Mouse (Mus musculus): ENCODE data around the gene Dnase1l2.

Dnase1l2 gene

DNA sequence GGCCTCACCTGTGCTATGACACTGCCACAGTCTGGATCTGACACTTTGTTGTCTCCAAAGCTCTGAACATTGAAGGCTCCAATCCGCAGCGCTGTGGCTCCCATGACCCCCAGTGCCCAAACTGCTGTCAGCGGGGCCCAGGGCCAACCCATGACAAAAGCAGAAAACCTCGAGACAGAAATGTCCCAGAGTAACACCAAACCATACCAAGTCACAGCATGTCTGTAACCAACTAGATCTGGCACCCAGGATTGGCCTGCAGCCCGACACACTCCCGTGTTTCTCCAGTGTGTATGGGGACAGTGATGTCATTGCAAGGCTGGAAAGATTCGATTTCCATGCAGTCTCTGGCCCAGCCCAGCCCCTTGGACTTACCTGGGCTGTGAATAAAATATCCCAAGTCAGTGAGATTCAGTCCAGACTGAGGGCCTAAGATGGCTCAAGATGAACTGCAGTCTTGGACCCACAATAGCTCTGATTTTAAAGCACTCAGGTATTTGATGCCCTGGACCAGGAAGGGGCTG is at the start of gene Dnase1l2:
TSS of gene Dnase1l2 (minus strand) at position 474 of the 524 bp plus-strand sequence.
- peak; percentile 61 to 62 for DNase-seq

DNA sequence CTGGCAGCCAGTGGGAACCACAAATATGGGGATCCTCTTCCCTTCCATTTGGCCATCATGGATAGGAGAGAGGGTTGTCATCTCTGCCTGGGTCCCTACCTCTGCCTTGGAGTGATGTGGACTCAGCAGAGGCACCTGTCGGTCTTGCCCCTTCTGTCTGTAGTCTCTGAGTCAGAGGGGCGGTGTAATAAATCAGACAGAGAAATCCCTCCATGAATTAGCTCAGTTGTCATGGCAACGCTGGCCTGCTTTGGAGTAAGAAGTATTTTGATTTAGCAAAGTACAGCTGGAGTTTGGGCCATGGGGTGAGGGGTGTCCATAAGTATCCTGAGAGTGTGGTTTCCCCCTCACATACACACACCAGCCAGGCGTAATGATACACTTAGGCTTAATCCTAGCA is 47.5 kb upstream of the Dnase1l2 start:
- peak in 1 of 2 experiments; percentile 6 for DNase-seq

DNA sequence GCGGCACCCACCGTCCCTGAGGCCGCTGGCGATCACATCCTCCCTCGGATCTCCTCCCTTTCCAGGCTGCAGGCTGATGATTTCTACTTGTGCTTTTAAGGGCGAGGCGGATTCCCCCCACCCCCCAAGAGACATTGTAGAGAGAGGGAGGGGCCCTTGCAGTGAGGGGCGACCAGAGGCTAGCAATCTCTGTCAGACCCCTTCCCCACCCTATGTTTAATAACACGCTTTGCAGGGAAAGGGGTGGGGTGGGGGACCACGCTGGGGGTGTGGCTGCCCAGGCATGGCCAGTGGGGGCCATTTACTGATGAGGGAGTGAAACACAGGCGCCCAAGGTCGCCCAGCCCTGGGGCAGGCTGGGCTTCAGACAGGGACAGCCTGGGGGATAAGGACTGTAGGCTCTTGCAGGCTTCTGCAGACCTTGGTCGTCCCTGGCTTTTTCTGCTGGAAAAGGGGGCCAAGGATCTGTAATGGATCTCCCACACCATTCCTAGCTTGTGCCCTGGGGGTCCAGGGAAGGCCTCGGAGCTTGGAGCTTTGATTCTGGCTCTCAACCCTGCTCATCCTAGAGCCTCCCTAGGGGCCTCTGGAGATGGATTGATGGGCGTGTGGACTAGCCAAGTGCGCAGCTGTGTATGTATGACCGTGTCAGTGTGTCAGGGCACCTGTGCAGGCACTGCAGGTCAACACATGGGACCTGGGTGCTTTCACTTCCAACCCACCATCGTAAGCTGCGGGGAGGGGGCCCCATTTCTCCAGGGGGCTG is 46.5 kb upstream of the Dnase1l2 start:
- peak; percentile 29 to 41 for DNase-seq

DNA sequence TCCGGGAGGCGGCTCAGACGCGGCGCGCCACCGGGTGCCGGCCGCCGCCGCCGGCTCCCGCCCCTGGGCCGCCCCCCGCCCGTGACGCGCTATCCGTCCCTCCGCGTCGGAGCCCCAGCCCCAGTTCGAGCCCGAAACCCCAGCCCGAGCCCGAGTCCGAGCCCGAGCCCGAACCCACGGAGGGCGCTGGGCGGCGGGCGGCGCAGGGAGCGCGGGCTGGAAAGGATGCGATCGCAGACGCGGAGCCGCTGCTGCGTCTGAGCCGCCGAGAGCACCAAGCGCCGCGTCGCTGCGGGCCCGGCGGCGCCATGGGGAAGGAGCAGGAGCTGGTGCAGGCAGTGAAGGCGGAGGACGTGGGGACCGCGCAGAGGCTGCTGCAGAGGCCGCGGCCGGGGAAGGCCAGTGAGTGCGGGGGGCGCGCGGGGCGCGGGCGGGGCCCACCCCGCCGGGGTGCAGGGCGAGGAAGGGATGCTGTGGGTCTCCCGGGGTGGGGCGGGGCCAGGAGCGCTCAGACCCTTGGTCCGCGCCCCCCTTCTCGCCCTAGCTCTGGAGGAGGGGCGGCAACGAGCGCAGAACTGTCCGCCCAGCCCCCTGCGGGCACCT is 45.9 kb upstream of the Dnase1l2 start:
- DNase-seq = peak; percentile 71 to 74

DNA sequence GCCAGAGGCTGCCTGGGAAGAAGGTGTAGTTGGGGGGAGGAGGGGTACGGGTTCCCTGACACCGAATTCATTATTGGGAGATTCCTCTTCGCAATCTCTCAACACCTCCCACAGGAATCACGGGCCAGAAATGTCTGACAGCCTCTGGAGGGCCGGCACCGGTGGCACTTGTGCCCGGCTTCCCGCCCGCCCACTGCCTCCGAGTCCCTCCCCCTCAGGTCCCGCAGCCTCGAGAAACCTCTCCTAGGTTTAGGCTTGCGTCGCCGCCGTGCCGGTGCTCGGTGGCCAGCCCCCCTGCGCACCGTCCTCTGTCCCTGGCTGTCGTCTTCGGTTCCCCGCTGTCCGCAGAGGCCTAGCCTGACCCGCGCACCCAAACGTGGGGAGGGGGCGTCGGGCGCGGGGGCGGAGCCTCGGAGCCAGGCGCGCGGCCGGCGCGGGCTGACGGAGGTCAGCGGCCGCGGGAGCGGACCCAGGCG is 45.3 kb upstream of the Dnase1l2 start, which contains the start of gene Caskin1:
TSS of gene Caskin1 (plus strand) at position 416 of the 476 bp plus-strand sequence.
- DNase-seq = peak; percentile 81 to 83

DNA sequence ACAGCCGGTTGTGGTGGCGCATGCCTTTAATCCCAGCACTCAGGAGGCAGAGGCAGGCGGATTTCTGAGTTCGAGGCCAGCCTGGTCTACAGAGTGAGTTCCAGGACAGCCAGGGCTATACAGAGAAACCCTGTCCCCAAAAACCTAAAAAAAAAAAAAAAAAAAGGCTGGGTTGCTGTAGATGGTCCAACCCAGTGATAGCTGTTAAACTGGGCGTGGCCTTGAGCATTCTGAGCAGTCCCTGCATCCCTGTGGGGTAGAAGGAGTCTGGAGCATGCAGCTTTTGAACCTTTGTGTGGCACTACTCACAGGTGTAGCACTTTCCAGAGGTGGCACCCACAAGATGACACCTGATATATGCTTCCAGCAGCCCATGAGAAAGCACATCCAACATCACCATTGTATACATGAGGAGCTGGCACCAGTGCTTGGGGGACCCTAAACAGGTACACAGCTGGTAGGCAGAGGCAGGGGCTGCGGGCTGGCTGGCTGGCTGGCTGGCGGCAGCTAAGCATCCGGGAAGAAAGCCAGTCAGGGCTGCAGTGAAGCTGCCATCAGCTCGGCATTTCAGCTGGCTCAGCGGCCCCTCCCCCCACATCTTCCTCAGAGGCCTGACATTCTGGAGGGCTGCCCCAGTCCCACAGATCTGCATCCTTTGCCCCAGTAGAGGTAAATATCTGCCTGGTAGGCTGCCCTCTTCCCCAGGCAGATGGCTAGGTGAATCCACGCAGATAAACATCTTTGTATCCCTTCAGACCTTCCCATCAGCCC is 42.4 kb upstream of the Dnase1l2 start:
- DNase-seq = peak in 1 of 2 experiments; percentile 61

DNA sequence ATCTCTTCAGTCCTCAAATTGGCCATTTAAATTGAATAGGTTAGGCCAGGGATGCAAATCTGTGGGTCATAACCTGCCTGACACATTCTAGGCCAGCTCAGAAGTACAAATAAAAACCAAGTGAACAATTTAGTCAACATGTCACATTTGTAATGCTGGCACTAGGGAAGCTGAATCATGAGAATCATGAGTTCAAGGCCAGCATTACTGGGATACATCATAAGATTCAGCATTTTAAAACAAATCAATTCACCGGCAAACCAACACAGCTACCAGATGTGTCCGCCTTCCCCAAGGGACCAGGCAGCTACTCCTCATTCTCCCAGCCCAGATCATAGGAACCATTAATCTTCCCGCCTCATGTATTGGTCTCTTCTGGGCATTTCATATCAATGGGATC is 40.6 kb upstream of the Dnase1l2 start:
- no peak for DNase-seq

DNA sequence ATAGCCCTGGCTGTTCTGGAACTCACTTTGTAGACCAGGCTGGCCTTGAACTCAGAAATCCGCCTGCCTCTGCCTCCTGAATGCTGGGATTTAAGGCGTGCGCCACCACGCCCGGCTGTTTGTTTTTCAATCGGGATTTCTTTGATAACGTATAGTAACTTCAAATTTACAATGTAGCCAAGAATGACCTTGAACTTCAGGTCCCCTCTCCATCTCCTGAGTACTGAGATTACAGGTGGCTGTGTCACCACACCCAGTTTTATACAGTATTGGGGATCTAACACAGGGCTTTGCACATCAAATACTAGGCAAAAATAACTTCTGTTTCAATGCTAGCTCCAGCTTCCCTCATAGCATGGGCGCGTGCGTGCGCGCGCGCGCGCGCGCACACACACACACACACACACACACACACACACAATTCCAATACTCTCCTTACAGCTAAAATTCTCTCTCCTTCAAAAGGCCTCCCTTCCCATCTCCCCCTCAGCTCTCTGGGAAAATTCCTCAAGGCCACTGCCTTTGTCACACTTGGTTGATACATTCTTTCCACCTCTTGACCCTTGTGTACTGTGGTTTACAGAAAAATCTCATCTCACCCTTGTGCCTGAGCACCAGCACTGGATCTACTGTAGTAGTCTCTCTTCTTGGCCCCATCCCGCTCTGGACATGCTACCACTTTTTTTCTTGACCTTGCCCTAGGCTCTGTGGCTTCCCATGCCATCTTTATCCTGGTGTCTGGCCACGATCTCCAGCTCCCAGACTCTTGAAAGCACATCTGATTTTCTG is 38.3 kb upstream of the Dnase1l2 start:
- DNase-seq = no peak

DNA sequence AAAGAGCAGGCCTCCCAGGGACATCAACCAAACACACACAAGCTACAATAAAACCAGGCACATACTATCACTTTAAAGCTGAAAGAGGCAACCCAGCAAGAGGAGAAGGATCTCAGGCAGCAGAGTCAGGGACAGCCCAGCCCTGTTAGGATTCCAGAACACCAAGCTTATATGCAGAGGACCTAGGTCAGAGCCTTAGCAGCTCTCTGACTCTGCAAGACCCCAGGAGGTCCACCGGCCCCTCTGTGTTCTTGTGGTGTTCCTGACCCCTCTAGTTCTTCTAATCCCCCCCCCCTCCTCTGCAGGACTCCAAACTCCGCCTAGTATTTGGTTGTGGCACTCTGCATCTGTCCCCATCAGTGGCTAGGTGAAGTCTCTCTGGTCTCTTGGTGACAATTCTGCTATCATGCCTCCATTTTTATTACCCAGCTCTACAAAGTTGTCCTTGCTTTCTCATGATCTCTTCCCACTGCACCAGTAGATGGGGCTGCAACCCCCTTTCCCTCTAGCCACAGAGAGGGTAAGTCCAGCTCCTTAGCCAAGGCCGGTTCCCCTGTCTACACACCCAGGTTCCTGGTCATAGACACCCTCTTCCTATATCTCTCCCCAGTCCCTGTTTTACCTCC is 37.4 kb upstream of the Dnase1l2 start:
- no peak for DNase-seq

DNA sequence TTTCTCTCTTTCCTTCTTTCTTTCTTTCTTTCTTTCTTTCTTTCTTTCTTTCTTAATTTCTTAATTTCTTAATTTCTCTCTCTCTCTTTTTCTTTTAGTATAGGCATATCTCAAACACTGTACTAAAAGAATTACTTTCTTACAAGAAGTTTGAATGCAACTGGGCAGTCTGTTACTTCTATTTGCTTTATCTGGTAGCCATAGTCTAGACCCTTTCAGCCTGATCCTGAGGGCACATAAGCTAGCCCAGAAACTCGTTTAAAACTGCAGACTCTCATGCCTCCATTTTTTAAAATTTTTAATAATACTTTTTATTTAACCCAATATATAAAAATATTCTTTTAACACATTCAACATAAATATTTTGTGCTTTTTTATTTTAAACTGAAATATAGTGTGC is 36.5 kb upstream of the Dnase1l2 start:
- DNase-seq = no peak

DNA sequence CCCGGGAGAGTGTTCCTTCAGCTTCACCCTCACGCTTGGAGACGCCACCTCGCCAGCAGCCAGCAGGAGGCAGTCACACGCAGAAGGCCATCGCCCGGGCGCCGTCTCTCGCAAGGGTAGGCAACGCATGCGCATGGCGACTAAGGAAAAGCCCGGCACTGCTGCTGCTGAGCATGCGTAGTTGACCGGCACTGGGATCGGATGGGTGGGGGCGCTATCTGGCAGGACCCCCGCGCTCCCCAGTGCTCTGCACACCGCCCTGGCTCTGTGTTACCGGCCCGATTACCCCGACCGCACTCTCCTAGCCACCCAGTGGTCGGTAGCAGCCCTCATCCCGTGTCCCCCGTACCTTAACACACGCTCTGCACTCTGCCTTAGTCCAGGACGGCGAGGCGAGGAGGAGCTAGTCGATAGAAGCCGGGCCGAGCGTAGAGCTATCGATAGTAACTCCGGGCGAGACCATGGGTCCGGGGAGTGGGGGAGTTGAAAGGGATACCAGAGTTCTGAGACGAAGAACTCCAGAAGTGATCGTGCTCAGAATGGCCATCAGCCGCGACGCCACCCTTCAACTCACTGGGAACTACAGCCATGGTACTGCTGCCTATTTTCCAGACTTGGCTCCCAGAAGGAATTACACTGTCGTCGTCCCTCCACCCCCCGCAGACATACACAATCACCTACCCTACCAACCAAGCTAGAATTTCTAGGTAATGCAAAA is 35.9 kb upstream of the Dnase1l2 start, which contains the start of gene Mlst8:
TSS of gene Mlst8 (minus strand) at position 416 of the 718 bp plus-strand sequence.
- peak; percentile 99 for DNase-seq

DNA sequence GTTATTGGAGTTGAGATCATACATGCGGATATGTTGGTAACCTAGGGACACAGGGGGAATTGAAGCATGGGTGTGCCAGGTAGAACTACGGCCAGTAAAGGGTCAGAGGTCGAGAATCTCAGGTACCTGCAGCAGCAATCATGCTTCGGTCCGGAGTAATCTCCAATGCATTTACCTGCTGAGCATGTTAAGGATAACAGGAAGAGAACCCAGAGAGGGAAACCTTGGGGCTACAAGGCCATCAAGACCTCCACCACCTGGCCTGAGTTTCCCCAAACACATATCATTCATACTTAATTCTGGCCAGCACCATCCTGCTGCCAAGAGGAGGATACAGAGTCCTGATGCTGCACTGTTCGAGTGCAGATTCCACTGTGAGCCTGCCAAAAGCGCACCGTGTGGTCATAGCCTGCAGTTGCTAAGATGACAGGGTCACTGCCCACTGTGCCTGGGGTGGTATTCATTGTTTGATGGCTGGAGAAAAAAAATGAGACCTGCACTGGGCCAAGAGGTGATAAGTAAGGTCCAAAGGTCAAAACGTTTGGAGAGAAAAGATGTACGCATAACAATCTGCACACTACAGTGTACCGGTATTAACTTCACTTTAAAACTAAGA is 35.2 kb upstream of the Dnase1l2 start:
- peak in 1 of 2 experiments; percentile 62 for DNase-seq

DNA sequence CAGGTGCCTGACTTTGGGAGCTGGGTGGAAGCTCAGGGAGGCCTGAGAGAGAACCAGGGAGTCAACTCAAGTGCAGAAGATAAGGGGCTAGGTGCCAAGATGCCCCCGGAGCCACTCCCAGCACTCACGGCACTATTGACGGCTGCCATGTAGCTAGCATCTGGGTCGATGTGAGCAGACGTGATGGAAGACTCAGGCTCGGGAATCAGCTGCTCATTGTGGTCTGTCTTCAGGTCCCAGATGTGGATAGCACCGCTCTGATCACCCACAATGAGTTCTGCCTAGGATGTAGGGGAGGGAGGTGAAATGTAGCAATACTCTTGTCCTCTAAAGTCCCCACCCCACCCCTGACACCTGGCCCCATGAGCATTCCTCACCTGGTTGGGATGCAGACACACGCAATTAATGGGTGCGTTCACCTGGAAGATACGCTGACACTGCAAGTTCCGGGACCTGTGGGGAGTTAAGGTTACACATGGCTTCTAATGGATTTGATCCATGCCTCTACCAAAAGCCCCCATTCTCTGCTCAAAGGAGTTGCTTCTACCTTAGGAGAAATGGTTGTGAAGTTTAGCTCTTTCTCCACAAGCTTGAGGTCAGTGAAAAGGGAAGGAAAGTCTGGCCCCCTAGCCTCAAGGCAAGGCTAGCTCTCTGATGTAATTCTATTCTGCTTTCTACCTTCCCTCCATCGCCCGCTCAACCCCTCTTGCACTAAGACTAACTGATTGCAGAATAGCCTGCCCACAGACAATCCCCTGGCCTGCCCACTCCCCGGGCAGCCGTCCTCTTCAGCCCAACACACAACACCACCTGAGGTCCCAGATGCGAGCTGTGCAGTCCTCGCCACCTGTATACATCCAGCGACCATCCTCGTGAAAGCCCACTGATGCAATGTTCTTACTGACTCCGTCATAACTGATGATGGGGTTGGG is 34.4 kb upstream of the Dnase1l2 start:
- peak in 1 of 2 experiments; percentile 56 for DNase-seq

DNA sequence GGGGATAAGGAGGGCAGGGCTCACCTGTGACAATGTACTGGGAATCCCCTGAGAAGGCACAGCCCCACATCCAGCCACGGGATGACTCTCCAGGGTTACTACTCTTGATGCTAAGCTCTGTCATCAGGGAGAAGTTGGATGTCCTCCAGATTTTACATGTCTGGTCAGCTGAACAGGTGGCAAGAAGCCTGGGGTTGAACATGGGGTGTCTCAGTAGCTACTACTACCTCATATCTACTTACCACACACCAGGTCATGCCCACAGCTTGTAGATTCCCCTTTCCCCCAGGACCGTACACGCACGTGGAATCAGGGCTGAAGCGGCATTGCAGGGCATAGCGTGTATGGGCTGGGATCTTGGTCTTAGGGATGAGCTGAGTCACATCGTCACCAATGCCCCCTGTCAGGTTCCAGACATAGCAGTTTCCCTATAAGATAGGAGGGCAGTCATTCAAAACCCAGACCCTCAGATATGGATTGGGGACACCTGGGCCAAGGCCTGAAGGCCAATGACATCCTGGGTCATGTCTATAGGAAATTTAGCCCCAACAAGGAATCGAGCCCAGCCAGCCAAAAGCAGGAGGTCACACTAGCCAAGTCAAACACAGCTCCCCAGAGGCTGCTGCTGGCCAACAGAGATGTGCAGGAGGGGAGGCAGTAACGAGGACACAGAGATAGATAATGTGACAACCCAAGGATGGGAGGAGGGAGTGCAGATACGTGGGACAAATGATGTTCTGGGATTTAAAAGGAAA is 33.3 kb upstream of the Dnase1l2 start:
- DNase-seq = no peak

DNA sequence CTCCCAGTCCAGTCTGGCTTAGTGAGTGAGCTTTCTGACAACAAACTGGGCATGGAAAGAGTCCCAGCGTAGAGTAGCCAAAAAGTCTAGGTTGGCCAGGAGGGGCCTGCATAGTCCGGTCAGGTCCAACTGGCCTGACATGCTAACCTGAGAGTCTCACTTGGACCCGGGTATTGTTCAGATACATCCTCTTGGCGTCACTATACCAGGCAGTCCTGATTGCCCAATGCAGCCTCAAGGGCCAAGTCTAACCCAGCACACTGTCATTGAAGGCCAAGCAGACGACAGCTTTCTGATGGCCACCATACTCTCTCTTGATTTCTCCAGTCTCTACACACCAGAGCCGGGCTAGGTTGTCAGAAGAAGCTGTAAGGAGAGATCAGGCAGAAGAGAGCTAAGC is 32.7 kb upstream of the Dnase1l2 start:
- no peak for DNase-seq

DNA sequence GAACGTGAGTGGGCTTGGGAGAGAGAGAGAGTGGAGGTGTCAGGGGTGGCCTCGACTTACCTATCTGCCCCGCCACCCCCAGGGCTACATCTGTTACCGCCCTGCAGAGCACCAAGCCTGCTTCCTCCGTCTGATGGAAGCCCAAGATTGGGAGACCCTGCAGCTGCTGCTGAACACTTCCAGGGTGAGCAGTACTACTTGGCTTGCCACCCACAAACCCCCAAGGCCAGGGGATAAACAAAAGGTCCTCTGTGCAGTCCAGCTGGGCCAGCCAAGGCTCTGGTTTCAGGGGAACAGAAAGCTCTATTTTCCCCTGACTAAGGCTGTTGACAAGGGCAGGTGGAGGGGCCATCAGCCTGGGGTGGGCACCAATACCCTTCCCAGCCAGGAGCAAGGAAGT is 31.7 kb upstream of the Dnase1l2 start:
- DNase-seq = peak in 1 of 2 experiments; percentile 39

DNA sequence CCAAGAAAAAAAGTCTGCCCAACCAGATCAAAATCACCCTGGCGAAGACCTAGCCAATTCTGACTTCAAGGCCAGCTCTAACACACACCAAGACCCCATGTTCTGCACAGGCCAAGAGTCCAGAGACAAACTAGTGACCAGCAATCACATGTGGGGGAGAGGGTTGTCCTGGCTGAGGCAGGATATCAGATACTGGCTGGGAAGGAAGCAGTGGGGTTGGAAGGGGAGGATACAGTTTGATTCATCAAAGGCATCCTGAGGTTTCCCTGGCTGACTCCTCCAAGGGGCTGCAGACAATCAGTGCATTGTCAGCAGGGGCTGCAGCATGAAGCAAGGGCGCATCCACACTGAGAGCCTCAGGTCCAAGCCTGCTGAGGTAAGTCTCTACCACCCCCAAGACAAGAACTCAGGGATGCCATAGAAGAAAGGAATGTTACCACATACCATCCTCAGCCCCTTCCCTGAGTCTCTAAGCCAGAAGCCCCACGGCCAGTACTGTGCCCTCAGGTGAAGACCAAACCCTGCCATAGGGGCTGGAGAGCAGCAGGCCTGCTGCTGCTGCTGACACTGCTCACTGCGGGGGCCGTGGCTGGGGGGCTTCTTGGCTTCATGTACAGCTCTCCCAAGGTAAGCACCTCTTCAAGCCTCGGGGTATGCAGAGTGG is 30.8 kb upstream of the Dnase1l2 start, which contains the start of gene Bricd5:
TSS of gene Bricd5 (plus strand) at position 273 of the 664 bp plus-strand sequence.
- DNase-seq = no peak

DNA sequence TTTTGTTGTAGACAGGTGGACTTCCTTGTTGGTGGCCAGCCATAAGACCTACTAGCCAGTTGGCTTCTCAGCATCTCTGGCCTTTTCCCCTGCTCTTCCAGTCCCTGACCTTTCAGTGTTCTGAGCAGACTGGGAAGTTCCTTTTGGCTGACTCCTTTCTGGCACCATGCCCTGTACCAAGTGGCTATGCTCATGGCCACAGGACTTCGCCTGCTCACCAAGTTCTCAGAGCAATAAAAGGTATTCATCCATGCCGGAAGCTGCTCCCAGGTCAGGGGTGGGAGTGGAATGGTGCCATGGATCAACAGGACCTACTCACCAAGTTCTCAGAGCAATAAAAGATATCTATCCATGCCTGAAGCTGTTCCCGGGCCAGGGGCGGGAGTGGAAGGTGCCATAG is 29.6 kb upstream of the Dnase1l2 start:
- peak; percentile 68 to 82 for DNase-seq
